Mouse (Mus musculus) pancreas, adult 10 weeks (tissue): ENCODE measurements around the gene Sprr2a2. TPM values are rescaled to one million over a fixed set of nuclear protein-coding genes. Genes with fewer than 3 reads are reported as not detected.

Experiments
- polyA plus RNA-seq: library from polyadenylated mRNA; stranded (reverse); fragments of 350-450 nt; fragmentation: Illumina TruSeq; extraction: RNeasy Lipid Tissue Mini Kit (QIAGEN cat#74804); gene quantifications from one replicate; pipeline ENCODE4 v1.2.3, GENCODE M21; 2015; ENCODE audit warnings: low read depth, low replicate concordance; ENCODE audit not compliant: insufficient read depth

The Sprr2a2 gene
- polyA plus RNA-seq = not detected

GRCm38 (mm10) chr3:92215569-92215968, at the start of gene Sprr2a2, which contains the start of gene Sprr2a1:
TSS of gene Sprr2a2 (plus strand) at chr3:92215920.
TSS of gene Sprr2a1 (plus strand) at chr3:92215799.

GRCm38 (mm10) chr3:92285101-92285500, 69.4 kb downstream of the Sprr2a2 start, which contains the start of gene Sprr2a3:
TSS of gene Sprr2a3 (plus strand) at chr3:92285417.

Other genes starting within 250 kb of the Sprr2a2 start
- gene Pglyrp3, start 201.3 kb upstream of the Sprr2a2 start, polyA plus RNA-seq = not detected
- gene Lor, start 132.8 kb upstream of the Sprr2a2 start, polyA plus RNA-seq = not detected
- not detected for gene Prr9, start 92.0 kb upstream of the Sprr2a2 start, polyA plus RNA-seq
- not detected for gene Lelp1, start 73.2 kb upstream of the Sprr2a2 start, polyA plus RNA-seq
- gene Sprr2a1, start 121 bp upstream of the Sprr2a2 start, polyA plus RNA-seq = not detected
- not detected for gene Sprr2a3, start 69.5 kb downstream of the Sprr2a2 start, polyA plus RNA-seq
- not detected for gene Sprr2b, start 100.7 kb downstream of the Sprr2a2 start, polyA plus RNA-seq
- not detected for gene Sprr2d, start 123.2 kb downstream of the Sprr2a2 start, polyA plus RNA-seq
- not detected for gene Sprr2e, start 136.2 kb downstream of the Sprr2a2 start, polyA plus RNA-seq
- not detected for gene Sprr2f, start 149.3 kb downstream of the Sprr2a2 start, polyA plus RNA-seq
- not detected for gene Sprr2h, start 169.8 kb downstream of the Sprr2a2 start, polyA plus RNA-seq
- not detected for gene Sprr2i, start 192.1 kb downstream of the Sprr2a2 start, polyA plus RNA-seq
- gene Sprr2j-ps, start 202.2 kb downstream of the Sprr2a2 start, polyA plus RNA-seq = not detected
- gene Gm9774, start 213.5 kb downstream of the Sprr2a2 start, polyA plus RNA-seq = not detected
- gene Sprr2k, start 216.7 kb downstream of the Sprr2a2 start, polyA plus RNA-seq = not detected
- gene Sprr1b, start 222.9 kb downstream of the Sprr2a2 start, polyA plus RNA-seq = not detected
- not detected for gene Sprr3, start 242.8 kb downstream of the Sprr2a2 start, polyA plus RNA-seq